Mouse (Mus musculus) embryonic facial prominence, embryonic 10.5 days (tissue): ENCODE results near the gene Mmp25. TPM values are rescaled to one million over a fixed set of nuclear protein-coding genes. Genes with fewer than 3 reads are reported as not detected.

Experiments
- DNase-seq: peaks from one replicate; pipeline ENCODE4 v3.0.0-alpha.2; 2017; ENCODE audit warnings: low spot score
- H3K27ac ChIP-seq: fragments of 300-500 bp; sonication (generic); replicated peaks from 2 replicates; pipeline ENCODE4 v1.5.1; 2016; ENCODE audit warnings: mild to moderate bottlenecking
- H3K27me3 ChIP-seq: fragments of 300-500 bp; sonication (generic); replicated peaks from 2 replicates; pipeline ENCODE4 v1.6.1; 2016; ENCODE audit warnings: low read depth, mild to moderate bottlenecking; ENCODE audit not compliant: poor library complexity, severe bottlenecking
- H3K36me3 ChIP-seq: fragments of 300-500 bp; sonication (generic); replicated peaks from 2 replicates; pipeline ENCODE4 v1.6.1; 2016; ENCODE audit warnings: mild to moderate bottlenecking, moderate library complexity
- H3K4me1 ChIP-seq: fragments of 300-500 bp; sonication (generic); 2 replicates; pipeline ENCODE4 v1.6.1; 2016
- H3K4me3 ChIP-seq: fragments of 300-500 bp; sonication (generic); 2 replicates; pipeline ENCODE4 v1.5.1; 2016; ENCODE audit warnings: mild to moderate bottlenecking, moderate library complexity
- H3K9me3 ChIP-seq: fragments of 300-500 bp; sonication (generic); 2 replicates; pipeline ENCODE4 v1.6.1; 2016; ENCODE audit warnings: mild to moderate bottlenecking
- WGBS: fragments of 180-500 bp; shearing (Covaris S2); methylation state at CpG from one replicate; pipeline ENCODE4 v1.1.7; 2016; 5-methylcytosine and 5-hydroxymethylcytosine counted together
- polyA plus RNA-seq: library from polyadenylated mRNA; unstranded; fragments of >200 nt; fragmentation: Nextera tagmentation; extraction: Ambion mirVana; gene quantifications from 2 replicates; pipeline ENCODE4 v1.2.1, GENCODE M21; 2016

The Mmp25 gene
- polyA plus RNA-seq, 1 experiment from 2014 or later, result 0.69 TPM

GRCm38 (mm10) chr17:23660117-23660875 is 15.2 kb upstream of the Mmp25 start, which contains the start of gene Bicdl2:
Gene Bicdl2 (plus strand): TSS chr17:23660506.
- peak within 1 kb of the TSS; percentile 38 for H3K4me3 ChIP-seq
- WGBS, result 5% methylated on average over 27 of the region's 27 CpGs
- no peak within 1 kb of the TSS for H3K27ac ChIP-seq
- H3K4me1 ChIP-seq, result peaks cover 20% of the 10 kb centered on the region
- peaks cover 52% of the 10 kb centered on the region for H3K27me3 ChIP-seq
- peak; percentile 68 for DNase-seq
- no peaks in the 10 kb centered on the region for H3K36me3 ChIP-seq
- no peaks in the 10 kb centered on the region for H3K9me3 ChIP-seq

GRCm38 (mm10) chr17:23658450-23658849 is 13.4 kb upstream of the Mmp25 start:
- H3K4me3 ChIP-seq, result no peak overlapping the region
- no peak for DNase-seq
- H3K9me3 ChIP-seq, result no peaks in the 10 kb centered on the region
- no peak overlapping the region for H3K27ac ChIP-seq
- 79% methylated on average over 3 of the region's 3 CpGs for WGBS
- peaks cover 12% of the 10 kb centered on the region for H3K4me1 ChIP-seq
- H3K27me3 ChIP-seq, result peaks cover 48% of the 10 kb centered on the region
- H3K36me3 ChIP-seq, result no peaks in the 10 kb centered on the region

GRCm38 (mm10) chr17:23654410-23654809 is 9.3 kb upstream of the Mmp25 start:
- 72% methylated on average over 2 of the region's 2 CpGs for WGBS
- Histone ChIP-seq H3K27ac (no peak overlapping the region), H3K27me3 (peaks cover 7% of the 10 kb centered on the region), H3K4me3 (no peak overlapping the region), H3K9me3 (no peaks in the 10 kb centered on the region), H3K36me3 (no peaks in the 10 kb centered on the region), H3K4me1 (no peaks in the 10 kb centered on the region)
- no peak for DNase-seq

DNA sequence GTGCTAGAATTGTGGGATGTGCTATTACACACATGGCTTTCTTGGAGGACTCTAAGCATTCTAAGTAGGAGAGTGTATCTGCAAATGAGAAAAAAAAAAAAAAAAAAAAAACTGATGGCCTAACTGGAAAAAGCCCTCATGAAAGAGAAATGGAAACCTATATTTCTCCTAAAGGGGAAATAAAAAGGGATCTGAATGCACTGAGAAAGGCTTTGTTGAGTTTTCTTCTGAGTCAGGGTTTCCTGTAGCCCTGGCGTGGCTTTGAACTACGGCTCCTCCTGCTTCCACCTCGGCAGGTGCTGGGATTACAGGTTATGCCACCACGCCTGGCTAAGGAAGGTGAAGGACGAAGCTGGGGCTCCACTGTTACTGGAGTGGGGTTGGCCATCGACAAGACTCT is 8.9 kb upstream of the Mmp25 start:
- 68% methylated on average over 6 of the region's 6 CpGs for WGBS
- H3K9me3 ChIP-seq, result no peaks in the 10 kb centered on the region
- no peak overlapping the region for H3K27ac ChIP-seq
- DNase-seq, result no peak
- no peak overlapping the region for H3K4me3 ChIP-seq
- H3K36me3 ChIP-seq, result no peaks in the 10 kb centered on the region
- H3K4me1 ChIP-seq, result no peaks in the 10 kb centered on the region
- H3K27me3 ChIP-seq, result peaks cover 3% of the 10 kb centered on the region; the same call in 1 of the 2 replicates

- no peak for DNase-seq
- Histone ChIP-seq H3K4me1 (no peaks in the 10 kb centered on the region), H3K27ac (no peak overlapping the region), H3K27me3 (no peaks in the 10 kb centered on the region), H3K9me3 (no peaks in the 10 kb centered on the region), H3K36me3 (no peaks in the 10 kb centered on the region), H3K4me3 (no peak overlapping the region)
- WGBS, result 66% methylated on average over 2 of the region's 2 CpGs
Measured at GRCm38 (mm10) chr17:23653324-23653723, 8.2 kb upstream of the Mmp25 start.

GRCm38 (mm10) chr17:23651363-23651762 is 6.3 kb upstream of the Mmp25 start:
- Histone ChIP-seq H3K27me3 (peaks cover 10% of the 10 kb centered on the region), H3K27ac (no peak overlapping the region), H3K4me1 (no peaks in the 10 kb centered on the region), H3K9me3 (no peaks in the 10 kb centered on the region), H3K36me3 (no peaks in the 10 kb centered on the region), H3K4me3 (no peak overlapping the region)
- WGBS, result 88% methylated on average over 6 of the region's 6 CpGs
- no peak for DNase-seq

DNA sequence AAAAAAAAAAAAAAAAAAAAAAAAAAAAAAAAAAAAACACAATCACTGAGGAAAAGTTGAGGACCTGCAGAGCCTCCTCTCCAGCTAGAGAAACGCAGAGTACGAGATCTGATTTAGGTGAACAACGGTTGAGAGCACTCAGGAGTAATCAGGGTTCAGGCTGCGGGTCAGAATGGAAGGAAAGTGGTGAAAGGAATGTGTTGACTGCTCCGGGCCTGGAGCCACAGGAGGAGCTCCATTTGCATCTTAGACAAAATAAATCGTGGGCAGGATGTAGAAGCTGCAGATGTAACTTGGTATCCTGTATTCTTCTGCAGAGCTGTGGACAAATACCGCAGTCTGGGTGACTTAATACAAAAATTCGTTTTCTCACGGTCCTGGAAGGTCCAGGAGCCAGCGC is 817 bp upstream of the Mmp25 start:
- DNase-seq, result no peak
- H3K9me3 ChIP-seq, result no peaks in the 10 kb centered on the region
- WGBS, result 28% methylated on average over 10 of the region's 10 CpGs
- peaks cover 43% of the 10 kb centered on the region for H3K27me3 ChIP-seq
- peaks cover 11% of the 10 kb centered on the region for H3K4me1 ChIP-seq
- no peak overlapping the region for H3K27ac ChIP-seq
- no peaks in the 10 kb centered on the region for H3K36me3 ChIP-seq
- H3K4me3 ChIP-seq, result no peak overlapping the region

DNA sequence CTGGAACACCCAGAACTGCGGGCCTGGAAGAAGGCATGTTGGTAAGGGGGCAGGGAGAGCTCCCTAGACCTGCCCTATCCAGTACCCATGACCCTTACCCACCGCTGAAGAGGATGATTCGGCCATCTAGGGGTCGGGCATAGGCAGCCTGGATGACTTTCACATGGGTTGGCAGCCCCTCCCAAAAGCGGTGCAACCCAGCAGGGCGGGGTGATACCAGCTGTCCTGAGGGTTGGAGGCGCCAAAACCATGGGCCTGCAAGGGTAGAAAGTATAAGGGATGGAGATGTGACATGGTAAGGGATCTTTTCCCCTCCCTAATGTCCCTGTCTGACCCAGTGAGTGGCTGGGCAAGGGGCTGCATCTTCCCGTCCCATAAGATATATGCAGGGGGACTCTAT is 13.8 kb downstream of the Mmp25 start:
- no peaks in the 10 kb centered on the region for H3K36me3 ChIP-seq
- H3K27ac ChIP-seq, result no peak overlapping the region
- no peaks in the 10 kb centered on the region for H3K9me3 ChIP-seq
- peaks cover 9% of the 10 kb centered on the region for H3K4me1 ChIP-seq
- H3K4me3 ChIP-seq, result no peak overlapping the region
- no peak for DNase-seq
- peaks cover 10% of the 10 kb centered on the region for H3K27me3 ChIP-seq
- 84% methylated on average over 8 of the region's 8 CpGs for whole genome bisulfite sequencing

DNA sequence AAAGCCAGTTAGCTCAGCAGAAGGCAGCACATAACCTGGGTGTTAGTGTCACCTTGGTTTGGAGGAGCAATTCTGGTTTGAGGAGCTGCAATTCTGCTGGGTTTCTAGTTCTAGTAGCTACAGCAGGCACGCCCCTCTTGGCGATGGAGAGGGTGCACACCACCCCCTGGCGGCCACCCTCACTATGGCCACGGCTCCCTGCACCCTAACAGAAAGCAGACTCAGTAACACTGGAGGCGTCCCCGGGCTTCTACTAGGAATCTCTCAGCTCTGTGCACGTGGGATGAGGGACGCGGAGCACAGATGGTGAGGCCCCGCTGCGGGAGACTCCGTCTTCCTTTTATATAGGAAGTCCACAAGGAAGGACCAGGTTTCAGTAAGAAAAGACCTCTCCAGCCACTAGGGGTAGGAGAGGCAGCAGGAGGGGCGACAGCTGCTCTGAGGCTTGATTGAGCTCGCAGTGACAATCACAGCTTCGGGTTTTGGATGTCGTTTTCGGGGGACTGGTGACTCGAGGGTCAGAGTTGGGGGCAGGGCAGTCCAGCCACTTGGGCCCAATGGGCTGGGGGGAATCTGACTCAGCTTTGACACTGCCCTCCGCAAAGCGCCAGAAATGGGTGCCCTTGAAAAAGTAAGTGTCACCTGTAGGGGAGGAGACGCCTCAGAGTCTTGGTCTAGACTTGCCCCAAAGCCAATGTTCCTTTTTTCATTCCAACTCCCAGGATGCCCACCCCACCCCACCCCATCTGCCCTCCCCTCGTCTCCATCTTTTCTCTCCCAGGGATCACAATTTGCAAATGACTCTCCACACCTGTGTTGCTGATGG is 14.7 kb downstream of the Mmp25 start:
- peaks cover 10% of the 10 kb centered on the region for H3K27me3 ChIP-seq
- H3K27ac ChIP-seq, result no peak overlapping the region
- DNase-seq, result peak; percentile 87
- H3K4me3 ChIP-seq, result peak overlapping the region; percentile 45
- peaks cover 9% of the 10 kb centered on the region for H3K4me1 ChIP-seq
- H3K9me3 ChIP-seq, result no peaks in the 10 kb centered on the region
- H3K36me3 ChIP-seq, result no peaks in the 10 kb centered on the region
- WGBS, result 18% methylated on average over 22 of the region's 22 CpGs

GRCm38 (mm10) chr17:23627813-23628212 is 17.3 kb downstream of the Mmp25 start:
- H3K4me1 ChIP-seq, result peaks cover 9% of the 10 kb centered on the region

DNA sequence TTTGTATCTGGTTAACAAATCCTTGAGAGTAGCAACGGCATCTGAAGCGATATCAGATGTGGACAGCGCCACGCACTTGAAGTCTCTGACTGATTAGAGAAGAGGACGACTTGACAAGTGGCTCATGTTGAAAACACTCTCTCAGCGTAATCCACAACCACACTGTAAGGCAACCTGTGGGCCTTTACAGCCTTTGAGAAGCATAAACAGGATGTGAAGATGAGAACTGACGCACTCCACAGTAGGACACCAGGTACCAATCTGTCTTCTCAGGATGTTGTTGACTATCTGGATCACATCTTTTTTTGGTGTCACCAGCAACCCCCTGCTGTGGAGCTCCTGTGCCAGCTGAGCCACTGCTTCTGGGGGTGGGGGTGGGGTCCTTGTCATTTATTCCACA is 24.7 kb downstream of the Mmp25 start:
- H3K27ac ChIP-seq, result no peak overlapping the region
- DNase-seq, result no peak
- H3K27me3 ChIP-seq, result 0 out of 2 replicates have a peak, but pooled peaks cover 5% of the 10 kb centered on the region
- H3K9me3 ChIP-seq, result no peaks in the 10 kb centered on the region
- H3K4me3 ChIP-seq, result no peak overlapping the region
- no peaks in the 10 kb centered on the region for H3K36me3 ChIP-seq
- 83% methylated on average over 7 of the region's 7 CpGs for WGBS
- H3K4me1 ChIP-seq, result no peaks in the 10 kb centered on the region

More at GRCm38 (mm10) chr17:23627813-23628212, 17.3 kb downstream of the Mmp25 start:
- 43% methylated on average over 7 of the region's 7 CpGs for WGBS
- no peak for DNase-seq
- Histone ChIP-seq H3K9me3 (no peaks in the 10 kb centered on the region), H3K27ac (no peak overlapping the region), H3K36me3 (no peaks in the 10 kb centered on the region), H3K27me3 (peaks cover 10% of the 10 kb centered on the region), H3K4me3 (no peak overlapping the region)

GRCm38 (mm10) chr17:23617087-23617486 is 28.0 kb downstream of the Mmp25 start:
- H3K27me3 ChIP-seq, result 0 out of 2 replicates have a peak, but pooled peaks cover 5% of the 10 kb centered on the region
- no peaks in the 10 kb centered on the region for H3K36me3 ChIP-seq
- no peaks in the 10 kb centered on the region for H3K9me3 ChIP-seq
- no peak overlapping the region for H3K4me3 ChIP-seq
- WGBS, result 62% methylated on average over 9 of the region's 9 CpGs
- no peaks in the 10 kb centered on the region for H3K4me1 ChIP-seq
- no peak overlapping the region for H3K27ac ChIP-seq
- no peak for DNase-seq
